Comparison of ENCODE assay signal across 9 mouse cellular contexts in genomic region chr17:23540106-23540505, GRCm38 (mm10). TPM values are rescaled to one million over a fixed set of nuclear protein-coding genes. Genes with fewer than 3 reads are reported as not detected.
DNase-seq lines count a peak whose midpoint lies in the region; ATAC-seq lines count a peak whose summit lies in the region.
"Had no signal": no experiment of that assay in that cellular context is flagged by ENCODE, and none has a peak within 500 bp of the region (broad histone marks: within the 10 kb centered on the region; RNA-seq: fewer than 3 reads in every experiment).

No protein-coding gene starts in this region.

- ATAC-seq in heart, embryonic 13.5 days (ENCODE audit: extremely low read depth, insufficient number of reproducible peaks, low FRiP score, low TSS enrichment): no peak
- ATAC-seq in neural tube, embryonic 12.5 days (ENCODE audit: low FRiP score, low read depth): no peak
- no peak for ATAC-seq in limb, embryonic 11.5 days (ENCODE audit: insufficient number of reproducible peaks, low FRiP score, low TSS enrichment, low read depth)
- ATAC-seq in monocyte, adult 5-6 weeks (replicated peaks; ENCODE audit: insufficient number of reproducible peaks, low FRiP score, low TSS enrichment, poor library complexity, severe bottlenecking): no peak

- H3K27ac ChIP-seq in heart, embryonic 13.5 days (replicated peaks): no peak overlapping the region
- no peak overlapping the region for H3K27ac ChIP-seq in neural tube, embryonic 12.5 days
- H3K27ac ChIP-seq in limb, embryonic 11.5 days (replicated peaks; ENCODE audit: low read depth, low read length): no peak overlapping the region
- H3K27ac ChIP-seq: gastrocnemius, adult 2 months had no signal

- H3K4me1 ChIP-seq in heart, embryonic 13.5 days: peaks cover 28% of the 10 kb centered on the region
- H3K4me1 ChIP-seq in neural tube, embryonic 12.5 days: peaks cover 14% of the 10 kb centered on the region; the same call in 1 of the 2 replicates
- H3K4me1 ChIP-seq in limb, embryonic 11.5 days (ENCODE audit: control insufficient read depth, insufficient read depth, low read length): peaks cover 8% of the 10 kb centered on the region; the same call in 1 of the 2 replicates

- DNase-seq in heart, adult 18-20 months: no peak
- no peak for DNase-seq in neural tube, embryonic 10.5 days (ENCODE audit: extremely low spot score, low spot score)
- DNase-seq in limb, embryonic 11.5 days (ENCODE audit: low spot score): peak; percentile 20
- no peak for DNase-seq in adrenal gland, adult (ENCODE audit: inconsistent age in 2 of 2, low spot score in 1 of 2)
- DNase-seq: gastrocnemius, adult 2 months; right cerebral cortex, postnatal 14 days had no signal

- peak overlapping the region; percentile 46 for H3K4me2 ChIP-seq in heart, embryonic 13.5 days
- peak overlapping the region; percentile 39; the same call in 1 of the 2 replicates for H3K4me2 ChIP-seq in neural tube, embryonic 12.5 days (replicated peaks)
- peak overlapping the region; percentile 27 for H3K4me2 ChIP-seq in limb, embryonic 11.5 days (ENCODE audit: low read depth, severe bottlenecking)

- H3K27me3 ChIP-seq in heart, embryonic 13.5 days (replicated peaks): peaks cover 54% of the 10 kb centered on the region
- H3K27me3 ChIP-seq in neural tube, embryonic 12.5 days (replicated peaks): peaks cover 25% of the 10 kb centered on the region
- H3K27me3 ChIP-seq in limb, embryonic 11.5 days (ENCODE audit: control insufficient read depth, insufficient read depth, low read length): peaks cover 12% of the 10 kb centered on the region

- H3K4me3 ChIP-seq in heart, embryonic 13.5 days: peak overlapping the region; percentile 34; the same call in 1 of the 2 replicates
- no peak overlapping the region for H3K4me3 ChIP-seq in neural tube, embryonic 12.5 days
- no peak overlapping the region for H3K4me3 ChIP-seq in limb, embryonic 11.5 days (ENCODE audit: low read depth, low read length)
- H3K4me3 ChIP-seq: gastrocnemius, adult 2 months had no signal

- H3K36me3 ChIP-seq in heart, embryonic 13.5 days: no peaks in the 10 kb centered on the region
- no peaks in the 10 kb centered on the region for H3K36me3 ChIP-seq in neural tube, embryonic 12.5 days
- no peaks in the 10 kb centered on the region for H3K36me3 ChIP-seq in limb, embryonic 11.5 days (ENCODE audit: control insufficient read depth, insufficient read depth, low read length)

- no peaks in the 10 kb centered on the region for H3K9me3 ChIP-seq in heart, embryonic 13.5 days
- H3K9me3 ChIP-seq in neural tube, embryonic 12.5 days: no peaks in the 10 kb centered on the region
- H3K9me3 ChIP-seq in limb, embryonic 11.5 days (ENCODE audit: control insufficient read depth, low read length): no peaks in the 10 kb centered on the region

- H3K9ac ChIP-seq in heart, embryonic 13.5 days: no peak overlapping the region
- no peak overlapping the region for H3K9ac ChIP-seq in neural tube, embryonic 12.5 days
- H3K9ac ChIP-seq in limb, embryonic 11.5 days (ENCODE audit: low read length): no peak overlapping the region

- WGBS in heart, embryonic 13.5 days: 40% methylated on average over 3 of the region's 3 CpGs
- WGBS in neural tube, embryonic 12.5 days: 34% methylated on average over 3 of the region's 3 CpGs
- 37% methylated on average over 3 of the region's 3 CpGs for WGBS in limb, embryonic 11.5 days

RNA-seq across cellular contexts. Expression of gene Zfp213, which starts 23.9 kb away (rescaled TPM):
- 12.7 and 13.3 TPM in 2 replicates for polyA plus RNA-seq in heart, embryonic 13.5 days (2015; fragmentation: Nextera tagmentation; extraction: Ambion mirVana)
- total RNA-seq in heart, adult 18-20 months (2021): 1 to 10 TPM; 6.2 to 7.3 TPM
- polyA plus RNA-seq in neural tube, embryonic 12.5 days (2016; fragmentation: Nextera tagmentation; extraction: Ambion mirVana): 21.3 and 22.6 TPM in 2 replicates
- polyA plus RNA-seq in limb, embryonic 11.5 days (2014; fragmentation: Nextera tagmentation; extraction: Ambion mirVana): 24.4 and 25.6 TPM in 2 replicates
- 4.2 to 6.2 TPM (median 5.4 TPM) in 3 replicates for total RNA-seq in monocyte, adult 5-6 weeks (2017)

RNA-seq across cellular contexts. Expression of gene Zfp13, which starts 59.2 kb away (rescaled TPM):
- 9.2 and 9.3 TPM in 2 replicates for polyA plus RNA-seq in heart, embryonic 13.5 days (2015; fragmentation: Nextera tagmentation; extraction: Ambion mirVana)
- 1 to 10 TPM; 2.2 to 3.1 TPM for total RNA-seq in heart, adult 18-20 months (2021)
- polyA plus RNA-seq in neural tube, embryonic 12.5 days (2016; fragmentation: Nextera tagmentation; extraction: Ambion mirVana): 23.8 and 26.6 TPM in 2 replicates
- polyA plus RNA-seq in limb, embryonic 11.5 days (2014; fragmentation: Nextera tagmentation; extraction: Ambion mirVana): 20.5 and 22.7 TPM in 2 replicates
- not detected in 3 replicates for total RNA-seq in monocyte, adult 5-6 weeks (2017)
